Mouse (Mus musculus) lung, embryonic 14.5 days (tissue): ENCODE measurements around the gene Naa38. TPM values are rescaled to one million over a fixed set of nuclear protein-coding genes. Genes with fewer than 3 reads are reported as not detected.

Experiments used
- ATAC-seq: fragments of 200-750 bp; cut with Nextera tagmentation; 2 replicates; pipeline ENCODE4 v1.8.0; 2017; ENCODE audit warnings: mild to moderate bottlenecking, moderate TSS enrichment, moderate library complexity; ENCODE audit not compliant: insufficient read depth
- DNase-seq: peaks from one replicate; pipeline ENCODE4 v3.0.0-alpha.2; 2015
- H3K27ac ChIP-seq: fragments of 300-500 bp; sonication (generic); 2 replicates; pipeline ENCODE4 v1.5.1; 2014; ENCODE audit warnings: low read depth, mild to moderate bottlenecking, moderate library complexity
- H3K27me3 ChIP-seq: fragments of 300-500 bp; sonication (generic); 2 replicates; pipeline ENCODE4 v1.6.1; 2014; ENCODE audit warnings: low read length, control low read depth; ENCODE audit not compliant: insufficient read depth
- H3K36me3 ChIP-seq: fragments of 300-500 bp; sonication (generic); 2 replicates; pipeline ENCODE4 v1.6.1; 2014; ENCODE audit warnings: control low read depth; ENCODE audit not compliant: insufficient read depth
- H3K4me1 ChIP-seq: fragments of 300-500 bp; sonication (generic); 2 replicates; pipeline ENCODE4 v1.6.1; 2014; ENCODE audit warnings: antibody characterized with exemption, control low read depth; ENCODE audit not compliant: insufficient read depth
- H3K4me2 ChIP-seq: fragments of 300-500 bp; sonication (generic); 2 replicates; pipeline ENCODE4 v1.6.1; 2014; ENCODE audit warnings: mild to moderate bottlenecking
- H3K4me3 ChIP-seq: fragments of 300-500 bp; sonication (generic); 2 replicates; pipeline ENCODE4 v1.5.1; 2014; ENCODE audit warnings: low read depth, low read length
- H3K9ac ChIP-seq: fragments of 300-500 bp; sonication (generic); 2 replicates; pipeline ENCODE4 v1.6.1; 2014
- H3K9me3 ChIP-seq: fragments of 300-500 bp; sonication (generic); 2 replicates; pipeline ENCODE4 v1.6.1; 2016; ENCODE audit warnings: low read depth, low read length, control low read depth
- CTCF ChIP-seq: IDR thresholded peaks from 2 replicates; pipeline ENCODE4 v1.5.1; 2016; ENCODE audit warnings: antibody characterized with exemption, low read depth
- WGBS: fragments of 180-500 bp; shearing (Covaris S2); extraction: QIAGEN DNeasy Blood & Tissue Kit; methylation state at CpG from one replicate; pipeline ENCODE4 v1.1.7; 2014; 5-methylcytosine and 5-hydroxymethylcytosine counted together
- polyA plus RNA-seq: library from polyadenylated mRNA; unstranded; fragments of >200 nt; fragmentation: Nextera tagmentation; extraction: Ambion mirVana; gene quantifications from 2 replicates; pipeline ENCODE4 v1.2.1, GENCODE M21; 2014

Naa38 gene
- polyA plus RNA-seq, 1 experiment from 2014 or later = 169 TPM

DNA sequence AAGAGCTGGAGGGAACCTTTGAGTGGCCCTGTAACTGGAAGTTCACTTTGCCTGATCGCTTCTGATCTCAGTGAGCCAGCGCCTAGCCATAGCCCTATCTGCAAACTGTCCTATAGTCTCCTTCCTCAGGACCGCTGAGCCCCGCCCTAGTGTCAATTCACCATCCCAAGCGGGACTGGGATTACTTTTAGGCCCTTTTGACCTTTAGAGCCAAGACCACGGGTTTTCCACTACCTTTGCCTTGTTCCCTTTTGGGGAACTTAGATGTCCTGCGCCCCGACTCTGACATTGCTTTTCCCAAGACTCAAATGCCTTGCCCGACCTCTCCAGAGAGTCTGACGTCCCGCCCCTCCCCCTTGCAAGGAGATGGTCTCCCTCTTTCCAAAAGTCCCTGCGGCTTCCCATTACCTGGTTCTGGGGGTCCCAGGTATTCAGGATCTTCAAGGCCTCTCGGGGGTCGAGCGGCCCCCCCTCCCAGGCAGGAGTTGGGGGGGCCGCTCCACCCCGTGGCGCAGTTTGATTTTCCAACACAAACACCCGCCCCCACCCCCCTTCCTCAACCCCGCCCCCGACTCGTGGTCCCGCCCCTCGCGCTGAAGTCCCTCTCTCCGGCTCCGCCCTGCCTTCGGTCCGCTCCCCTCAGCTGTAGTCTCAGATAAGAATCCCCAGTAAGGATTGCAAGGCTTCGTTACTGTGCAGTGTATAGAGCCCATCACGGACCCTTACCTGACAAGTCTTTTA, 24.7 kb downstream of the Naa38 start:
- Histone ChIP-seq H3K9me3 (no peaks in the 10 kb centered on the region), H3K4me1 (peaks cover 6% of the 10 kb centered on the region; the same call in 1 of the 2 replicates), H3K36me3 (no peaks in the 10 kb centered on the region), H3K4me2 (peak overlapping the region; percentile 97), H3K4me3 (peak overlapping the region; percentile 71), H3K27me3 (peaks cover 19% of the 10 kb centered on the region), H3K27ac (peak overlapping the region; percentile 93), H3K9ac (peak overlapping the region; percentile 48)
- WGBS = under 1% methylated on average over 31 of the region's 31 CpGs
- ATAC-seq (no peak), DNase-seq (peak; percentile 73)
- no peak for TF ChIP-seq CTCF

GRCm38 (mm10) chr11:69420554-69421000, 25.3 kb downstream of the Naa38 start:
- Histone ChIP-seq H3K27ac (no peak overlapping the region), H3K4me3 (peak overlapping the region; percentile 71), H3K36me3 (no peaks in the 10 kb centered on the region), H3K27me3 (peaks cover 19% of the 10 kb centered on the region), H3K9ac (peak overlapping the region; percentile 48; the same call in 1 of the 2 replicates), H3K4me2 (peak overlapping the region; percentile 97), H3K9me3 (no peaks in the 10 kb centered on the region), H3K4me1 (peaks cover 6% of the 10 kb centered on the region; the same call in 1 of the 2 replicates)
- no peak for TF ChIP-seq CTCF
- WGBS = 12% methylated on average over 10 of the region's 10 CpGs
- DNase-seq = no peak
- no peak for ATAC-seq

DNA sequence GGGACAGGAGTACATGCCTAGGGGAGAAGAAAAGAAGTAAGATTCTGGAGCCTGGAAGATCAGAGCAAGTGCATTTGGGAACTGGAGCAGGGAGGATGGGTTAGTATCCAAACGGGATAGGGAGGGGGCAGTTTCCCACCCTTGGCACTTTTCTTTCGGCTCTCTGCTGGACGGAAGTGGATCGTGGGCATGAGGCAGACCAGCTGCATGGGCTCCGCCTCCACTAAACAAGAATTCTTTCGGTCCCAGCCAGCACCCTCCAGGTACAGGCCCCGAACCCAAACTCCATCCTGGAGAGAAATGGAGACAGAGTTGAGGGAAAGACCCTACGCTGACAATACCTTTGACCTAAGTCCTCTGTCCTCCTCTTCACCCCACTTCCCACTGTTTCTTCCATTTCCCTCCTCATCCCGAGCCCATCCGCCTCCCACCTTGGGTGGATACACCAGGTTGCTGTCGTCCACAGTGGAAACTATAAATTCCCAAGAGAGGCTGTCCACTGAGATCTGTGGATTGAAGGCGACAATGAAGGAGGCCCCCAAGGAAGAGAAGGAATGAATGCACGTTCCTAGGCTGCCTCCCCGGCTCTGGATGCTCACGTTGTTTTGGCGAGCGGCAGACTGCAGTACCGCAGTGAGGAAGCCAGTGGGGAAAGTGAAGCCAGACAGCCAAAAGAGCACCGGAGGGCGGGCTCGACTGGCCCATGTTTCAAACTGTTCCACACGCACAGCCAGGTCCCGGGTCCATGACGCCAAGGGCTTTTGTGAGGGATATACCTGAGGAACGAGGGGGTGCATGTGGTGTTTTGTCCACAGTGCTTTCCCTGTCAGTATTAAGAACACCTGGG, 26.1 kb downstream of the Naa38 start:
- WGBS = 17% methylated on average over 25 of the region's 25 CpGs
- ATAC-seq = no peak
- no peak for TF ChIP-seq CTCF
- H3K9ac ChIP-seq = no peak overlapping the region
- H3K27ac ChIP-seq = no peak overlapping the region
- H3K4me2 ChIP-seq = peak overlapping the region; percentile 97; the same call in 1 of the 2 replicates
- no peaks in the 10 kb centered on the region for H3K9me3 ChIP-seq
- peaks cover 6% of the 10 kb centered on the region; the same call in 1 of the 2 replicates for H3K4me1 ChIP-seq
- no peaks in the 10 kb centered on the region for H3K36me3 ChIP-seq
- 0 out of 2 replicates have a peak overlapping the region, but pooled peaks have one; percentile 2 for H3K4me3 ChIP-seq
- DNase-seq = no peak
- H3K27me3 ChIP-seq = peaks cover 19% of the 10 kb centered on the region

GRCm38 (mm10) chr11:69422842-69423241, 27.6 kb downstream of the Naa38 start:
- no peak for ATAC-seq

DNA sequence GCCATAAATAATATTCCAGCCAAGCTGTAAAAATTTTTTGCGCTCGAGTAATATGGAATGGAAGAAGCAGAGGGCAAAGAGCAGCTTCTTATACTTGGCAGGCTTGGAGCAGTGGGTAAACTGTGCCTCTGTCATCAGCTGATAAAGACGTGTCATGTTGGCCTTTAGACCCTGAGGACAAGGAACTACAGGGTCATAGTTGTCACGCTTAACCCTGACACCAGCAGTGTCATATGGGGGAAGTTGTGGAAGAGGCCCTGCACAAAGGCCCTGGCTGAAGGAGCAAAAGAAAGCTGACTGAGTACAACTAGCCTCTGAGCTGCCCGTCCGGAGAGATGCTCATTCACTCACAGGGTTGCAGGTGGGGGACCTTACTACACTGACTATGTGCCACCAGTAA, 28.6 kb downstream of the Naa38 start:
- H3K27me3 ChIP-seq = peaks cover 19% of the 10 kb centered on the region
- H3K36me3 ChIP-seq = no peaks in the 10 kb centered on the region
- 50% methylated on average over 6 of the region's 6 CpGs for WGBS
- no peak for TF ChIP-seq CTCF
- no peak for DNase-seq
- H3K27ac ChIP-seq = no peak overlapping the region
- H3K9me3 ChIP-seq = no peaks in the 10 kb centered on the region
- no peak for ATAC-seq
- H3K4me1 ChIP-seq = 0 out of 2 replicates have a peak, but pooled peaks cover 3% of the 10 kb centered on the region
- no peak overlapping the region for H3K4me3 ChIP-seq
- no peak overlapping the region for H3K9ac ChIP-seq
- H3K4me2 ChIP-seq = no peak overlapping the region

More at GRCm38 (mm10) chr11:69422842-69423241, 27.6 kb downstream of the Naa38 start:
- Histone ChIP-seq H3K36me3 (no peaks in the 10 kb centered on the region), H3K27ac (no peak overlapping the region), H3K4me1 (0 out of 2 replicates have a peak, but pooled peaks cover 3% of the 10 kb centered on the region), H3K4me2 (no peak overlapping the region), H3K9ac (no peak overlapping the region), H3K9me3 (no peaks in the 10 kb centered on the region), H3K4me3 (no peak overlapping the region), H3K27me3 (peaks cover 19% of the 10 kb centered on the region)
- 87% methylated on average over 10 of the region's 10 CpGs for WGBS
- TF ChIP-seq CTCF = no peak
- no peak for DNase-seq

GRCm38 (mm10) chr11:69426246-69426645, 31.0 kb downstream of the Naa38 start:
- no peaks in the 10 kb centered on the region for H3K4me1 ChIP-seq
- ATAC-seq (no peak), DNase-seq (no peak)
- H3K9me3 ChIP-seq = no peaks in the 10 kb centered on the region
- no peaks in the 10 kb centered on the region for H3K36me3 ChIP-seq
- H3K9ac ChIP-seq = no peak overlapping the region
- no peak overlapping the region for H3K4me2 ChIP-seq
- WGBS = 73% methylated on average over 2 of the region's 2 CpGs
- no peak overlapping the region for H3K27ac ChIP-seq
- TF ChIP-seq CTCF = no peak
- H3K4me3 ChIP-seq = no peak overlapping the region
- peaks cover 15% of the 10 kb centered on the region for H3K27me3 ChIP-seq

- Histone ChIP-seq H3K9ac (no peak overlapping the region), H3K36me3 (no peaks in the 10 kb centered on the region), H3K4me1 (no peaks in the 10 kb centered on the region), H3K4me2 (no peak overlapping the region), H3K9me3 (no peaks in the 10 kb centered on the region), H3K4me3 (no peak overlapping the region), H3K27me3 (no peaks in the 10 kb centered on the region), H3K27ac (no peak overlapping the region; the same call in 1 of the 2 replicates)
- 13% methylated on average over 4 of the region's 4 CpGs for WGBS
- TF ChIP-seq CTCF = no peak
- DNase-seq (peak; percentile 79), ATAC-seq (no peak)
These were observed 33.5 kb downstream of the Naa38 start for GRCm38 (mm10) chr11:69428751-69429150.
